Mouse (Mus musculus): Measurements from ENCODE around the gene Cct7. TPM values are rescaled to one million over a fixed set of nuclear protein-coding genes. Genes with fewer than 3 reads are reported as not detected.

Cct7 gene
- polyA plus RNA-seq (2015; fragmentation: Nextera tagmentation; extraction: Ambion mirVana) = 440 and 448 TPM in 2 replicates

DNA sequence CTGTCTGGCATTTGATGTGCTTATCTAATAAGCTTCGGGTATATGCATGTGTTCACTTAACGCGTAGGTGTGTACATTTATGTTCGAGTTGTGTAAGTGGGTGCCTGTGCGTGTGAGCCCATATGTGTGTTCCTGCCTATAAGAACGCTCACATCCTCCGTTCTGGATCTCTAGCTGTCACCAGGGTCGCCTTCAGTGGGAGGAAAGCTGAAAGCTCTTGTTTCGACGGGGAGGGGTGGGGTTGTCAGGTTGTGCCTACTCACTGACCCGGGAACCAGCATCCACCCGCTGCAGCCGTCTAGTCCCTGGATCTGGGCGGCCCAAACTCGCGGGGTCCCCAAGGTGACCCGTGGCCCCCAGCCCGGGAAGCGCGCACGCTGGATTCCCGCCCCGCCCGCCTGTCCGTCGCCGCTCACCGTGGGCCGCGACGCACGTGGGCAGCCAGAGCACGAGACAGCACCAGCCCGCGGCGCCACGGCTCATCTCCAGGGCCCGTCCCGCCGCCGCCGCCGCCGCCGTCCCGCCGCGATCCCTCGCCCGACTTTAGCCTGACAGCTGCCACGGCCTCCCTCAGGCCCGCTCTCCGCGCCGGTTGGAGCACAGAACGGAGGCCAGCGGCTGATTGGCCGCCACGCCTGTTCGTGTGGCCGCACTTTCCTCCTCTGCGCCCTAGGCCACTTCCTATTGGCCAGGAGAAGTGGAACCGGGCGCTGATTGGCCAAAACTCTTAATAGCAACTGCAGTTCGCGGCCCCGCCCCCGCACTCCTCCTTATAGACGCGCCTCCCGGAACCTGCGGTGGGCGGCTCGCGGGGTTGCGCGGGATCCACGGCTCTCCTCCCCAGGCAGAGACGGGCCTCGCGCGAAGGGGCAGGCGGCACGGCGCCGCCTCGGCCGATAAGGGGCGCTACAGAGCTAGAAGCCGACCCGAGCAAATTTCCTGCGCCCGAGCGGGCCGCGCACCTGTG is at the start of gene Cct7:
Gene Cct7, plus strand, starts transcription at position 818 of the 967 bp plus-strand sequence.
- Histone ChIP-seq H3K27me3 (no peaks in the 10 kb centered on the region), H3K4me2 (replicated peaks) (peak within 1 kb of the TSS; percentile 97), H3K36me3 (peaks cover 12% of the 10 kb centered on the region; the same call in 1 of the 2 replicates), H3K4me1 (peaks cover 24% of the 10 kb centered on the region), H3K27ac (replicated peaks) (peak within 1 kb of the TSS; percentile 95), H3K9me3 (replicated peaks) (no peaks in the 10 kb centered on the region), H3K4me3 (replicated peaks) (peak within 1 kb of the TSS; percentile 84), H3K9ac (peak within 1 kb of the TSS; percentile 82)
- peak; percentile 94 for ATAC-seq (ENCODE audit: insufficient number of reproducible peaks, low FRiP score, low TSS enrichment, low read depth)
- WGBS = 2% methylated on average over 94 of the region's 96 CpGs

DNA sequence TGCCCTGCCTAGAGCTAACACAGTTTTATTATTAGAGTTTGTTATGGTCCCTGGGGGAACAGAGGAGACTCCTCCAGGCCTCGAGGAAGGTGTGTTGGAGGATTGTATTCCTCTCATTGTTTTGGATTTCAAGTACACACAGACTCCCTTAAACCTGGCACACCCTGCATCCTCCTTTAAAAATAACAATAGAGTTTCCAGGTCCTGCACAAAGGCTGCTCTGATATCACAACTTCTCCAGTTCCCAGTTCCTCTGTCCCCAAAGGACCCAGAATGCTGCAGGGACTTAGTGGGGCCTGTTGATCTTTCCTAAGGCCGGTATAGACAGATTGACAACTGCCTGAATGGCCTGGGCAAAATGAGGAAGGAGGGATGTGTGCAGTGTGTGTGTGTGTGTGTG is 48.7 kb upstream of the Cct7 start:
- no peak for ATAC-seq (ENCODE audit: insufficient number of reproducible peaks, low FRiP score, low TSS enrichment, low read depth)
- 45% methylated on average over 2 of the region's 2 CpGs for WGBS

DNA sequence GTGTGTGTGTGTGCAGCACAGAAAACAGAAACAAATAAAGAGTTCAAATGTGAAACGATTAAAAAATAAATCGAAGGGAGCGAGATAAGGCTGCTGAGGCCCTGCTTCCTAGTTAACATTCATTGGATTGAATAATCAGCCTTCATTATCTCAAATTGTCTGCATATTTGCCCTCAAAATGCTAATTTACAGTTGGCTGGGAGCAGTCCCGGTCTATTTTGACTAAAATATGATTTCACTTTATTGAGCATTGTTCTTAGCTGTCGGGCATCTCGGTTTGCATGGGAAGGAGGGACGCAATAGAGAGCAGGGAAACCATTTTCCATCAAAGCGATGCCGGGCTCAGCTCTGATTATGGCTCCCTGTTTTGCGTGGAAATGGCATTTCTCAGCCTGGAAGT is 48.3 kb upstream of the Cct7 start:
- Histone ChIP-seq H3K4me1 (no peaks in the 10 kb centered on the region), H3K4me2 (replicated peaks) (no peak overlapping the region), H3K27me3 (peaks cover 14% of the 10 kb centered on the region), H3K9ac (no peak overlapping the region), H3K27ac (replicated peaks) (no peak overlapping the region), H3K4me3 (replicated peaks) (no peak overlapping the region), H3K36me3 (no peaks in the 10 kb centered on the region), H3K9me3 (replicated peaks) (no peaks in the 10 kb centered on the region)
- ATAC-seq (ENCODE audit: insufficient number of reproducible peaks, low FRiP score, low TSS enrichment, low read depth) = no peak
- WGBS = 73% methylated on average over 10 of the region's 10 CpGs

More for the DNA sequence above, 48.7 kb upstream of the Cct7 start:
- H3K9me3 ChIP-seq (replicated peaks) = no peaks in the 10 kb centered on the region
- no peak overlapping the region for H3K9ac ChIP-seq
- no peak overlapping the region for H3K4me2 ChIP-seq (replicated peaks)
- H3K27ac ChIP-seq (replicated peaks) = no peak overlapping the region
- peaks cover 10% of the 10 kb centered on the region for H3K27me3 ChIP-seq
- H3K4me3 ChIP-seq (replicated peaks) = no peak overlapping the region
- H3K36me3 ChIP-seq = no peaks in the 10 kb centered on the region
- H3K4me1 ChIP-seq = no peaks in the 10 kb centered on the region

- Histone ChIP-seq H3K36me3 (no peaks in the 10 kb centered on the region), H3K9ac (no peak overlapping the region), H3K27ac (replicated peaks) (no peak overlapping the region), H3K4me3 (replicated peaks) (peak overlapping the region; percentile 16), H3K27me3 (peaks cover 41% of the 10 kb centered on the region), H3K4me2 (replicated peaks) (peak overlapping the region; percentile 30; the same call in 1 of the 2 replicates), H3K4me1 (peaks cover 13% of the 10 kb centered on the region), H3K9me3 (replicated peaks) (no peaks in the 10 kb centered on the region)
- 2% methylated on average over 31 of the region's 31 CpGs for WGBS
- no peak for ATAC-seq (ENCODE audit: insufficient number of reproducible peaks, low FRiP score, low TSS enrichment, low read depth)
Observed at GRCm38 (mm10) chr6:85409003-85409402, 42.3 kb upstream of the Cct7 start.

DNA sequence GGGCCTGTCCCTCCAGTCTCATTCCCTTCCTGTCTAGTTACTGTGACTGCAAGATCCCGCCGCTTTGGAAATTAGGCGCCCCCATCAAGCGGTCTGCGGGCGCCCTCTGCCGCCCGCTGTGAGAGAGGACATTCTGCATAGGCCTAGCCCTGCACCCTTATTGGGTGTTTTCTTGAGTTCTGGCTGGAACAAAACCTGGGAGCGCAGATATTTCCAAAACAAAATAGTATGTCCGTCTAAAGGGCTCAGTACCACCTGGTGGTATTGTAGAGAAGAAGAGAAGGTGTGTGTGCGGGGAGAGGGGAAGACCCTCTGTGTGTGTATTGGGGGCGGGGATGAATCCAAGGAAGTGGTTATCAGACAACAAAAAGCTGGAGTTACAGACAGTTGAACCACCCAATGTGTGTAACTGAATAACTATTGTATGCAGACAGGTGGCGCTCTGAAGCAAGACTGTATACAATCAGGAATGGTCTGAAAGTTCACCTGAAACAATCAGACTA is 40.5 kb upstream of the Cct7 start:
- no peaks in the 10 kb centered on the region for H3K36me3 ChIP-seq
- ATAC-seq (ENCODE audit: insufficient number of reproducible peaks, low FRiP score, low TSS enrichment, low read depth) = peak; percentile 77
- WGBS = 10% methylated on average over 13 of the region's 13 CpGs

GRCm38 (mm10) chr6:85415829-85416228 is 35.5 kb upstream of the Cct7 start:
- no peak overlapping the region for H3K4me2 ChIP-seq (replicated peaks)
- WGBS = 61% methylated on average over 3 of the region's 3 CpGs

More for the DNA sequence above, 40.5 kb upstream of the Cct7 start:
- H3K9me3 ChIP-seq (replicated peaks) = no peaks in the 10 kb centered on the region
- H3K4me1 ChIP-seq = peaks cover 13% of the 10 kb centered on the region
- no peak overlapping the region for H3K4me3 ChIP-seq (replicated peaks)
- H3K27ac ChIP-seq (replicated peaks) = no peak overlapping the region
- H3K4me2 ChIP-seq (replicated peaks) = no peak overlapping the region
- H3K27me3 ChIP-seq = peaks cover 38% of the 10 kb centered on the region
- no peak overlapping the region for H3K9ac ChIP-seq

GRCm38 (mm10) chr6:85419150-85419549 is 32.2 kb upstream of the Cct7 start:
- WGBS = 71% methylated on average over 2 of the region's 2 CpGs
- no peaks in the 10 kb centered on the region for H3K9me3 ChIP-seq (replicated peaks)

More at GRCm38 (mm10) chr6:85415829-85416228, 35.5 kb upstream of the Cct7 start:
- no peaks in the 10 kb centered on the region for H3K27me3 ChIP-seq
- no peak overlapping the region for H3K4me3 ChIP-seq (replicated peaks)
- H3K36me3 ChIP-seq = no peaks in the 10 kb centered on the region
- ATAC-seq (ENCODE audit: insufficient number of reproducible peaks, low FRiP score, low TSS enrichment, low read depth) = no peak
- H3K27ac ChIP-seq (replicated peaks) = no peak overlapping the region
- no peak overlapping the region for H3K9ac ChIP-seq
- no peaks in the 10 kb centered on the region for H3K9me3 ChIP-seq (replicated peaks)
- 0 out of 2 replicates have a peak, but pooled peaks cover under 1% of the 10 kb centered on the region for H3K4me1 ChIP-seq

DNA sequence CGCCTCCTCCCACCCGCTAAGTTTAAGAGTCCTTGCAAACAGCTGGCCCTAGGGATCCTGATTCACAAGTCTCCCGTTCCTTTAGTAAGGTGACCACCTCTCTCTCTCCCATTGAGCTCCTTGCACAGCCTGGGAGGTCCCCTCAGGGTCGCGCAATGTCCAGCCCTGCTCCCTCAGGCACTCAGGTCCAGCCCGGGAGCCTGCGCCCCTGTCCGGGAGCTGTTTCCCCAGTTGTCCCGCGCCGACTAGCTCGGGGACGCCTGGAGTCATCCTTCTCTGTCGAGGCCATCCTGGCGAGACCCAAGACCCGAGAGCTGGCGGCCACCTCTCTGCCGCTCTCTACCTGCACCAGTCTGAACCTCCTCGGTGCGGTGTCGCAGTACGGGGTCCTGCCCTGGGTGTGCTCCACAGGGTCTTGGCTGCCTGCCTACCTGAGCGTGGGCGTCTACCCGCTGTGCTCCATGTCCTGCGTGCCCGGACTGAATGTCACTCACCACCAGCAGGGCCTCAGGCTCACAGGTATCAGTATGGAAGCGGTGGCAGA is 27.4 kb upstream of the Cct7 start, which contains the start of gene Noto:
Gene Noto, plus strand, starts transcription at position 51 of the 544 bp plus-strand sequence.
- 12% methylated on average over 28 of the region's 28 CpGs for WGBS
- no peaks in the 10 kb centered on the region for H3K36me3 ChIP-seq
- no peak within 1 kb of the TSS for H3K4me2 ChIP-seq (replicated peaks)
- peaks cover 12% of the 10 kb centered on the region for H3K27me3 ChIP-seq
- H3K4me1 ChIP-seq = no peaks in the 10 kb centered on the region
- H3K27ac ChIP-seq (replicated peaks) = no peak within 1 kb of the TSS
- H3K4me3 ChIP-seq (replicated peaks) = no peak within 1 kb of the TSS
- no peak for ATAC-seq (ENCODE audit: insufficient number of reproducible peaks, low FRiP score, low TSS enrichment, low read depth)
- no peak within 1 kb of the TSS for H3K9ac ChIP-seq
- H3K9me3 ChIP-seq (replicated peaks) = no peaks in the 10 kb centered on the region

More at GRCm38 (mm10) chr6:85419150-85419549, 32.2 kb upstream of the Cct7 start:
- no peaks in the 10 kb centered on the region for H3K4me1 ChIP-seq
- no peak overlapping the region for H3K4me2 ChIP-seq (replicated peaks)
- H3K36me3 ChIP-seq = no peaks in the 10 kb centered on the region
- peaks cover 10% of the 10 kb centered on the region for H3K27me3 ChIP-seq
- no peak for ATAC-seq (ENCODE audit: insufficient number of reproducible peaks, low FRiP score, low TSS enrichment, low read depth)
- H3K9ac ChIP-seq = no peak overlapping the region
- H3K27ac ChIP-seq (replicated peaks) = no peak overlapping the region
- no peak overlapping the region for H3K4me3 ChIP-seq (replicated peaks)

DNA sequence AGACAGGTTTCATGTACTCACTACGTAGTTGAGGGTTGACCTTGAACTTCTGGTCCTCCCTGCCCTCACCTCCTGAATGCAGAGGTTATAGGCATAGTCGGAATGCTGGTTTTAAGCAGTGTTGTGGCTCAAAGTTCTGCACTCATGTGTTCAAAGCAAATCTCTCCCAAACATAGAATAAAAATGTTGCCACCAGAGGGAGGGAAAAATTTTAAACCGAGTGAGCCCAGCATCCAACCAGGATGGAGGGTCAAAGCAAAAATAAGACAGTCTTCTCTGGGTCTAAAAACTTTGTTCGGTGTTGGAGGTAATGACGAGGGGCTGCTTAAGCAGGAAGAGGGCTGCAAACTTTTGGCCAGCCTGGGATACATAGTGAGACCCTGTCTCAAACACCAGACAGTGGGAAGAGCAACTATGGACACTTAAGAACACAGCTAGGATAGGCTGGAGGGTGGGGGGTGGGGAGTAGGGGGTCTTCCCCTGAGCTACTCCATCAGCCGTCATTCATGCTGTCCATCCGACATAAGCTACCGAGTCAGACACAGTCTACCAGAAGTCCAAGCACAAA is 20.0 kb upstream of the Cct7 start:
- Histone ChIP-seq H3K4me3 (replicated peaks) (peak overlapping the region; percentile 96), H3K9me3 (replicated peaks) (no peaks in the 10 kb centered on the region), H3K36me3 (no peaks in the 10 kb centered on the region), H3K27me3 (no peaks in the 10 kb centered on the region), H3K4me1 (0 out of 2 replicates have a peak, but pooled peaks cover 6% of the 10 kb centered on the region), H3K9ac (peak overlapping the region; percentile 68), H3K27ac (replicated peaks) (0 out of 2 replicates have a peak overlapping the region, but pooled peaks have one; percentile 12), H3K4me2 (replicated peaks) (peak overlapping the region; percentile 81)
- ATAC-seq (ENCODE audit: insufficient number of reproducible peaks, low FRiP score, low TSS enrichment, low read depth) = peak; percentile 53; the same call in 1 of the 2 replicates
- 35% methylated on average over 8 of the region's 8 CpGs for WGBS

DNA sequence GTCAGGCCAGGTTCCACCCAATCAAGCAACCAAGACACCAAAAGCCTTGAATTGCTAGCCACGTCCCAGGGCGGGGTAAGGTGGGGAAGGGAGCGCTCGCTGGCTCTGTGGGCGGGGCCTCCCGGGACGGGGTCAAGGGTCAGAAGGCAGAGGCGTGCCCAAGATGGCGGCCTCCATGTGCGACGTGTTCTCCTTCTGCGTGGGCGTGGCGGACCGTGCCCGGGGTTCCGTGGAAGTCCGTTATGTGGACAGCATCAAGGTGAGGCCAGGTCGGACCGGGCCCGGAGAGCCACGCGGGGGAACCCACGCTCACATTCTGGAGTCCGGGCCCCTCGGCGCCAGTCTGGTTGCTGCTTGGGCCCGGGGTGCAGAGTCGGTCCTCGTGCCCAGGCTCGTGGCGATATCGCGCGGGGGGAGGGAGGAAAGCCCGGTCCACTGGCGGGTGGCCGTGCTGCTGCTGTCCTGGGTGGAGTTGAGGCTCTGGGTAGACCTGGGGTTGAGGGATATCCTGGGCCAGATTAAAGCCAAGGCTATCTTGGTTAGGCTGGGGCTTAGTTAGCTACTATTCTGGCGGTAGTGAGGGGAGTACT is 19.4 kb upstream of the Cct7 start, which contains the start of gene Smyd5:
Gene Smyd5, plus strand, starts transcription at position 148 of the 590 bp plus-strand sequence.
- peak; percentile 84 for ATAC-seq (ENCODE audit: insufficient number of reproducible peaks, low FRiP score, low TSS enrichment, low read depth)
- WGBS = under 1% methylated on average over 38 of the region's 39 CpGs
- Histone ChIP-seq H3K9me3 (replicated peaks) (no peaks in the 10 kb centered on the region), H3K4me3 (replicated peaks) (peak within 1 kb of the TSS; percentile 96), H3K36me3 (no peaks in the 10 kb centered on the region), H3K9ac (peak within 1 kb of the TSS; percentile 68), H3K4me1 (0 out of 2 replicates have a peak, but pooled peaks cover 6% of the 10 kb centered on the region), H3K27me3 (no peaks in the 10 kb centered on the region), H3K27ac (replicated peaks) (0 out of 2 replicates have a peak within 1 kb of the TSS, but pooled peaks have one; percentile 12), H3K4me2 (replicated peaks) (peak within 1 kb of the TSS; percentile 81)

Data from embryonic facial prominence, embryonic 15.5 days (tissue).